Mouse (Mus musculus) hindlimb bud, embryonic 11.5 days (tissue): ENCODE data around the gene Fli1.

Experiments
- DNase-seq: peaks from one replicate; pipeline ENCODE4 v3.0.0-alpha.2; 2012; ENCODE audit warnings: low read depth, low spot score; ENCODE audit errors: extremely low spot score

Fli1 gene

GRCm38 (mm10) chr9:32474621-32475390 is 67.9 kb downstream of the Fli1 start:
- DNase-seq = no peak

GRCm38 (mm10) chr9:32472346-32472745 is 70.3 kb downstream of the Fli1 start:
- no peak for DNase-seq

GRCm38 (mm10) chr9:32469123-32469751 is 73.4 kb downstream of the Fli1 start:
- DNase-seq = no peak

- no peak for DNase-seq
Measured at GRCm38 (mm10) chr9:32468313-32468712, 74.3 kb downstream of the Fli1 start.

GRCm38 (mm10) chr9:32467443-32467842 is 75.2 kb downstream of the Fli1 start:
- DNase-seq = no peak

- DNase-seq = no peak
Measured at GRCm38 (mm10) chr9:32466861-32467260, 75.8 kb downstream of the Fli1 start.

- no peak for DNase-seq
Measured at GRCm38 (mm10) chr9:32456707-32457106, 86.0 kb downstream of the Fli1 start.

- no peak for DNase-seq
Measured at GRCm38 (mm10) chr9:32450161-32450560, 92.5 kb downstream of the Fli1 start.

- DNase-seq = no peak
Measured at GRCm38 (mm10) chr9:32448766-32449165, 93.9 kb downstream of the Fli1 start.

GRCm38 (mm10) chr9:32445789-32446188 is 96.9 kb downstream of the Fli1 start:
- DNase-seq = peak; percentile 6

- no peak for DNase-seq
Measured at GRCm38 (mm10) chr9:32444453-32445201, 98.0 kb downstream of the Fli1 start.

GRCm38 (mm10) chr9:32443817-32444216 is 98.8 kb downstream of the Fli1 start:
- DNase-seq = no peak

- DNase-seq = no peak
Measured at GRCm38 (mm10) chr9:32443115-32443514, 99.5 kb downstream of the Fli1 start.

- DNase-seq = no peak
Measured at GRCm38 (mm10) chr9:32434241-32435213, 108.1 kb downstream of the Fli1 start.

- no peak for DNase-seq
Measured at GRCm38 (mm10) chr9:32431061-32431460, 111.6 kb downstream of the Fli1 start.

GRCm38 (mm10) chr9:32425321-32425720 is 117.3 kb downstream of the Fli1 start:
- DNase-seq = no peak

- DNase-seq = no peak
Measured at GRCm38 (mm10) chr9:32420711-32421110, 122.0 kb downstream of the Fli1 start.

GRCm38 (mm10) chr9:32417466-32418116 is 125.1 kb downstream of the Fli1 start:
- no peak for DNase-seq

GRCm38 (mm10) chr9:32415952-32416351 is 126.7 kb downstream of the Fli1 start:
- DNase-seq = no peak

- DNase-seq = no peak
Measured at GRCm38 (mm10) chr9:32414956-32415355, 127.7 kb downstream of the Fli1 start.
